Mouse (Mus musculus) A20 (cell line): ENCODE results near the gene Exoc4.

Experiments
- DNase-seq: peaks from one replicate; pipeline ENCODE4 v3.0.0-alpha.2; 2011; ENCODE audit warnings: low read depth, low spot score

Gene Exoc4

GRCm38 (mm10) chr6:33308646-33309045 is 59.8 kb downstream of the Exoc4 start:
- no peak for DNase-seq

- no peak for DNase-seq
Measured at GRCm38 (mm10) chr6:33310486-33310885, 61.6 kb downstream of the Exoc4 start.

- peak; percentile 57 for DNase-seq
Measured at GRCm38 (mm10) chr6:33322849-33323248, 74.0 kb downstream of the Exoc4 start.

GRCm38 (mm10) chr6:33323386-33323785 is 74.5 kb downstream of the Exoc4 start:
- DNase-seq, result no peak

GRCm38 (mm10) chr6:33328326-33328725 is 79.4 kb downstream of the Exoc4 start:
- no peak for DNase-seq

- no peak for DNase-seq
Measured at GRCm38 (mm10) chr6:33347088-33347775, 98.3 kb downstream of the Exoc4 start.

- DNase-seq, result no peak
Measured at GRCm38 (mm10) chr6:33361613-33362012, 112.7 kb downstream of the Exoc4 start.

GRCm38 (mm10) chr6:33380517-33380916 is 131.6 kb downstream of the Exoc4 start:
- DNase-seq, result no peak

- DNase-seq, result no peak
Measured at GRCm38 (mm10) chr6:33382176-33382575, 133.3 kb downstream of the Exoc4 start.

- DNase-seq, result peak; percentile 44
Measured at GRCm38 (mm10) chr6:33392020-33392419, 143.1 kb downstream of the Exoc4 start.

GRCm38 (mm10) chr6:33399491-33399890 is 150.6 kb downstream of the Exoc4 start:
- DNase-seq, result no peak

GRCm38 (mm10) chr6:33401161-33401560 is 152.3 kb downstream of the Exoc4 start:
- peak; percentile 85 for DNase-seq

GRCm38 (mm10) chr6:33405562-33406275 is 156.8 kb downstream of the Exoc4 start:
- DNase-seq, result no peak

GRCm38 (mm10) chr6:33409586-33409985 is 160.7 kb downstream of the Exoc4 start:
- DNase-seq, result peak; percentile 62

- no peak for DNase-seq
Measured at GRCm38 (mm10) chr6:33425007-33425406, 176.1 kb downstream of the Exoc4 start.

- DNase-seq, result no peak
Measured at GRCm38 (mm10) chr6:33431207-33431787, 182.4 kb downstream of the Exoc4 start.

GRCm38 (mm10) chr6:33440508-33440907 is 191.6 kb downstream of the Exoc4 start:
- no peak for DNase-seq

GRCm38 (mm10) chr6:33453810-33454209 is 204.9 kb downstream of the Exoc4 start:
- no peak for DNase-seq

- no peak for DNase-seq
Measured at GRCm38 (mm10) chr6:33454354-33454753, 205.5 kb downstream of the Exoc4 start.

GRCm38 (mm10) chr6:33455238-33455637 is 206.4 kb downstream of the Exoc4 start:
- DNase-seq, result no peak

GRCm38 (mm10) chr6:33464862-33465261 is 216.0 kb downstream of the Exoc4 start:
- DNase-seq, result no peak

GRCm38 (mm10) chr6:33465392-33465791 is 216.5 kb downstream of the Exoc4 start:
- no peak for DNase-seq
